Mouse (Mus musculus) ES-E14 (cell line): ENCODE results near the gene Acoxl. TPM values are rescaled to one million over a fixed set of nuclear protein-coding genes. Genes with fewer than 3 reads are reported as not detected.

Source experiments
- DNase-seq: peaks from one replicate; pipeline ENCODE4 v3.0.0-alpha.2; 2013; ENCODE audit warnings: low read depth, low spot score
- H3K27ac ChIP-seq: 2 replicates; pipeline ENCODE4 v1.5.1; 2012; ENCODE audit warnings: low read depth, mild to moderate bottlenecking, low read length, moderate library complexity, mixed read lengths; ENCODE audit not compliant: poor library complexity, insufficient read depth, severe bottlenecking
- H3K36me3 ChIP-seq: 2 replicates; pipeline ENCODE4 v1.6.1; 2012; ENCODE audit warnings: mild to moderate bottlenecking, low read length, moderate library complexity, mixed read lengths; ENCODE audit not compliant: control insufficient read depth, poor library complexity, insufficient read depth, severe bottlenecking
- H3K4me1 ChIP-seq, 2 experiments: fragments of 150-350 bp in 1 of 2; sonication (generic) in 1 of 2; 2 replicates each; pipeline ENCODE4 v1.6.1; 2012; ENCODE audit warnings: low read length in 2 of 2, mild to moderate bottlenecking in 1 of 2, mixed read lengths in 1 of 2; ENCODE audit not compliant: control insufficient read depth in 2 of 2, insufficient read depth in 2 of 2, poor library complexity in 1 of 2
- H3K4me3 ChIP-seq, 2 experiments: fragments of 150-350 bp in 1 of 2; sonication (generic) in 1 of 2; 2 replicates each; pipeline ENCODE4 v1.5.1; 2012; ENCODE audit warnings: low read length in 2 of 2, low read depth in 1 of 2, mild to moderate bottlenecking in 1 of 2, mixed read lengths in 1 of 2; ENCODE audit not compliant: insufficient read depth in 1 of 2, poor library complexity in 1 of 2, severe bottlenecking in 1 of 2
- H3K9ac ChIP-seq: 2 replicates; pipeline ENCODE4 v1.6.1; 2012; ENCODE audit warnings: low read depth, mild to moderate bottlenecking, low read length, mixed read lengths; ENCODE audit not compliant: poor library complexity, insufficient read depth, severe bottlenecking
- H3K9me3 ChIP-seq: fragments of 150-350 bp; sonication (generic); 2 replicates; pipeline ENCODE4 v1.6.1; 2012; ENCODE audit warnings: low read depth, mild to moderate bottlenecking, low read length; ENCODE audit not compliant: control insufficient read depth, insufficient read depth
- CHD2 ChIP-seq: IDR thresholded peaks from 2 replicates; pipeline ENCODE4 v1.6.1; 2014; ENCODE audit warnings: mild to moderate bottlenecking, low read depth, low read length, inconsistent platforms
- HCFC1 ChIP-seq: IDR thresholded peaks from 2 replicates; pipeline ENCODE4 v1.6.1; 2012; ENCODE audit warnings: low read length, inconsistent platforms, borderline replicate concordance; ENCODE audit not compliant: insufficient read depth
- MAFK ChIP-seq: IDR thresholded peaks from 2 replicates; pipeline ENCODE4 v1.6.1; 2014; ENCODE audit warnings: mild to moderate bottlenecking, low read depth, low read length, inconsistent platforms; ENCODE audit not compliant: insufficient read depth
- ZC3H11A ChIP-seq: IDR thresholded peaks from 2 replicates; pipeline ENCODE4 v1.6.1; 2012; ENCODE audit warnings: low read depth, mild to moderate bottlenecking, inconsistent platforms, low read length, borderline replicate concordance
- ZNF384 ChIP-seq: IDR thresholded peaks from 2 replicates; pipeline ENCODE4 v1.6.1; 2012; ENCODE audit warnings: low read depth, low read length, inconsistent platforms
- in situ Hi-C, 2 experiments: fragments of 600-800 bp; cut with MboI; formaldehyde crosslinking; loops; one replicate each; pipeline ENCODE4 v1.15.1; 2025; ENCODE audit warnings: low sequenced_read_pairs in 2 of 2, inconsistent platforms in 1 of 2; ENCODE audit not compliant: unreplicated experiment in 2 of 2
- total RNA-seq: library from RNA; depleted of rRNA; stranded (reverse); fragments of 300-350 nt; gene quantifications from 2 replicates; pipeline ENCODE4 v1.2.3, GENCODE M21; 2012

Gene Acoxl
- total RNA-seq, 1 experiment: 0.98 TPM

GRCm38 (mm10) chr2:127897718-127898117 is 59.0 kb downstream of the Acoxl start:
- in situ Hi-C loops: loop anchor here (10.0 to 25.0 kb wide), 2 partner anchors 507 to 515 kb away; no protein-coding TSS in a partner anchor
- Histone ChIP-seq H3K9ac (no peak overlapping the region), H3K4me1 (no peaks in the 10 kb centered on the region), H3K36me3 (no peaks in the 10 kb centered on the region), H3K27ac (no peak overlapping the region), H3K4me3 (no peak overlapping the region), H3K9me3 (no peaks in the 10 kb centered on the region)
- TF ChIP-seq MAFK: no peak
- no peak for TF ChIP-seq HCFC1
- no peak for TF ChIP-seq ZNF384
- TF ChIP-seq CHD2: no peak
- TF ChIP-seq ZC3H11A: no peak
- no peak for DNase-seq

DNA sequence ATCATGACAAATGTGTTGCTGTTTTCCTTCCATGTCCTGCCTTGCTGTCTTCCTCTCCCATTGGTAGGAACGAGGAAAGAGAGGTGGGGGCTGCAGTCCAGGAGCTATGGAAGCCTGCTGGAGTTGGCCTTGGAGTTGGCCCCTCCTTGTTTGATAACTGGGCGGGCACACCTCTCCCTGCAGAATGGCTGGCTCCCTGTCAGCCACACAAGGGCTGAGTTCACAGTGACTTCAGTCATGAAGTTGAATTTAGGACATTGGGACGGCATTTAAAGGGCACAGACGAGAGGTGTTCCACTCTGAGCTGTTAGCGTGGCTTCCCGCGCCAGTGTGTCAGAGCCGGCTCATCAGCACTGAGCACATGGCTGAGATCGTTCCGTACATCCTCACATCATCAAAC is 66.2 kb downstream of the Acoxl start:
- H3K9me3 ChIP-seq: no peaks in the 10 kb centered on the region
- no peaks in the 10 kb centered on the region for H3K36me3 ChIP-seq
- in situ Hi-C loops: no loop called here
- no peak overlapping the region for H3K27ac ChIP-seq
- no peak for TF ChIP-seq HCFC1
- TF ChIP-seq CHD2: no peak
- no peak for TF ChIP-seq ZC3H11A
- no peak for TF ChIP-seq ZNF384
- TF ChIP-seq MAFK: no peak
- no peak for DNase-seq
- H3K4me3 ChIP-seq: no peak overlapping the region
- no peak overlapping the region for H3K9ac ChIP-seq
- H3K4me1 ChIP-seq: no peaks in the 10 kb centered on the region; a peak in 1 of 4 replicates

DNA sequence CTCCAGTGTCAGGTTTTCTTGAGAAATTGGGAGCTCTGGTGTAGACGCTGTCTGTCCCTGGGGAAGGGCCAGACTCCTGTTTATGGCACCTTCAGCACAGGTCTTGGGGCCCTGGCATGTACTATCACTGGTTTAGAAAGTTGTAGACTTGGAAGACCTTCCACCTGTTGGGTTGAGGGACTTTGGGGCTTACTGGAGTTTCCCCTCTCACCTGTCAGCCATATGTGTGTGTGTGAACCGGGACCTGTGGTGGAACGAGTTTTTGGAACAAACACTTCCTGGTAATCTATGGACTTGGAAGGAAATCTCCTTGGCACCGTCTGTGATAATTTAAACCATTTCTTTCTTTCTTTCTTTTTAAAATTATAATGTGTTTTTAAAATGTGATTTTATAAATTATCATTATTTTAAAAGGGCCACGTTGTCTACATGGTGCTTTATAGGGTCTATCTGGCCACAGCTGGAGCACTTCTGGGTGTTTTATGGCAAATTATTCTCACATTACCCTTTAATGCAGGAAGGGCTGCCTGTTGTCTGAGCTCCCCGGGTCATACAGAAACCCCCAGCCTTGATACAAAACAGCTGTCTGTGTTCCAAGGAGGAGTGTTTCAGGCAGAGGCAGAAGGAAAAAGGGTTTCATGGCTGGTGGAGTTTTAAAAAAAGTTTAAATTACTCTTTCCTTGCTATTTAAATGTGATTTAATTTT is 68.5 kb downstream of the Acoxl start:
- Histone ChIP-seq H3K9ac (no peak overlapping the region), H3K4me3 (no peak overlapping the region), H3K27ac (no peak overlapping the region), H3K36me3 (no peaks in the 10 kb centered on the region), H3K9me3 (no peaks in the 10 kb centered on the region), H3K4me1 (no peaks in the 10 kb centered on the region; a peak in 1 of 4 replicates)
- in situ Hi-C loops: no loop called here
- no peak for DNase-seq
- TF ChIP-seq MAFK (no peak), CHD2 (no peak), HCFC1 (no peak), ZNF384 (no peak), ZC3H11A (no peak)

GRCm38 (mm10) chr2:127907679-127908042 is 69.0 kb downstream of the Acoxl start:
- no peaks in the 10 kb centered on the region for H3K36me3 ChIP-seq
- in situ Hi-C loops: no loop called here
- no peak overlapping the region for H3K27ac ChIP-seq
- no peak overlapping the region for H3K4me3 ChIP-seq
- H3K9me3 ChIP-seq: no peaks in the 10 kb centered on the region
- TF ChIP-seq CHD2 (no peak), MAFK (no peak), HCFC1 (no peak), ZC3H11A (no peak)
- no peak for DNase-seq
- no peak overlapping the region for H3K9ac ChIP-seq
- no peaks in the 10 kb centered on the region; a peak in 1 of 4 replicates for H3K4me1 ChIP-seq

GRCm38 (mm10) chr2:127908881-127909280 is 70.2 kb downstream of the Acoxl start:
- Histone ChIP-seq H3K36me3 (no peaks in the 10 kb centered on the region), H3K4me1 (no peaks in the 10 kb centered on the region; a peak in 1 of 4 replicates), H3K27ac (no peak overlapping the region), H3K4me3 (no peak overlapping the region), H3K9ac (no peak overlapping the region), H3K9me3 (no peaks in the 10 kb centered on the region)
- in situ Hi-C loops: no loop called here
- DNase-seq: no peak
- no peak for TF ChIP-seq MAFK
